Mouse (Mus musculus) olfactory bulb, adult 2 months (tissue): ENCODE results near the gene Appl1.

Experiments used
- CTCF ChIP-seq: fragments of 200-500 bp; IDR thresholded peaks from 2 replicates; pipeline ENCODE4 v1.5.1; 2012; ENCODE audit warnings: low read depth, mild to moderate bottlenecking, low read length, moderate library complexity; ENCODE audit not compliant: insufficient read depth
- POLR2A ChIP-seq: fragments of 200-500 bp; IDR thresholded peaks from 2 replicates; pipeline ENCODE4 v1.6.1; 2012; ENCODE audit warnings: mild to moderate bottlenecking, low read depth, low read length, moderate library complexity; ENCODE audit not compliant: insufficient read depth

GRCm38 (mm10) chr14:26981021-26981420 lies 10.0 kb upstream of the Appl1 start:
- TF ChIP-seq POLR2A = no peak
- no peak for TF ChIP-seq CTCF
